Mouse (Mus musculus) gastrocnemius, postnatal 10 days (tissue): Measurements from ENCODE around the gene Exo1. TPM values are rescaled to one million over a fixed set of nuclear protein-coding genes. Genes with fewer than 3 reads are reported as not detected.

Source experiments
- DNase-seq: peaks from one replicate; pipeline ENCODE4 v3.0.0; 2021; ENCODE audit warnings: mixed read lengths
- total RNA-seq, 2 experiments: library from RNA; stranded (reverse); gene quantifications; 2 replicates each; pipeline ENCODE4 v1.2.3; 2021

The Exo1 gene
- total RNA-seq, 2 experiments from 2014 or later, result 3.3 to 4.9 TPM

- no peak for DNase-seq
These were observed 70.5 kb downstream of the Exo1 start for GRCm38 (mm10) chr1:175950851-175951250.

DNA sequence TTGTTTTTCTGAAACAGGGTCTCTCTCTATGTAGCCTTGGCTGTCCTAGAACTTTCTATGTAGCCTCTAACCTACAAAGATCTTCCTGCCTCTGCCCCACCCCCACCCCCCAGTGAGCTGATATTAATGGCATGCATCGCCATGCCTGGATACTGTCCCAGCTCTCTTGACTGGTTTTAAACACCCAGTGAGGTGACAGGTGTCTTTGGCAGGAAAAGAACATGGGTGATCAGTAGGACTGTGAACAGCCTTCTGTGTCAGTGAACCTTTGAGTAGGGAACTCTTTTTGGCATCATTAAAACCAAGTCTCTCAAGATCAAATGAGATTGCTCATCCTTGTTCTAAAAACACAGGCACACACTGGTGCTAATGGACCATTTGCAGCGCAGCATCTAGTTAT, 81.4 kb downstream of the Exo1 start:
- DNase-seq, result no peak

Other genes with a start within 250 kb of the Exo1 start
- gene Opn3, start 187.8 kb upstream of the Exo1 start, total RNA-seq, result 10 to 100 TPM in 1 of 2 experiments, 1 to 10 TPM in 1; 8.0 to 10.2 TPM
- 1 to 10 TPM; 4.1 to 5.9 TPM for gene Chml, start 187.7 kb upstream of the Exo1 start, total RNA-seq
- gene Wdr64, start 182.0 kb upstream of the Exo1 start, total RNA-seq, result not detected
- not detected for gene Gm38100, start 39.7 kb downstream of the Exo1 start, total RNA-seq
- under 1 TPM in 1 of 2 experiments, not detected in 1; 0.52 TPM for gene Rbm8a2, start 98.5 kb downstream of the Exo1 start, total RNA-seq